Mouse (Mus musculus) stomach, postnatal 0 days (tissue): Measurements from ENCODE around the gene Pofut2.

Experiments used
- CTCF ChIP-seq: IDR thresholded peaks from 2 replicates; pipeline ENCODE4 v1.5.1; 2016; ENCODE audit warnings: antibody characterized with exemption, low read depth, mild to moderate bottlenecking, moderate library complexity
- EP300 ChIP-seq: optimal IDR thresholded peaks from 2 replicates; pipeline ENCODE3; 2016; ENCODE audit warnings: antibody characterized with exemption

- TF ChIP-seq CTCF (no peak), EP300 (no peak)
Observed at GRCm38 (mm10) chr10:77273798-77274197, 14.8 kb downstream of the Pofut2 start.
